ENCODE assay signal across 8 mouse cellular contexts in genomic region chr11:120262356-120262901, GRCm38 (mm10). TPM values are rescaled to one million over a fixed set of nuclear protein-coding genes. Genes with fewer than 3 reads are reported as not detected.
DNase-seq lines count a peak whose midpoint lies in the region; ATAC-seq lines count a peak whose summit lies in the region.

No protein-coding gene starts in this region.

- H3K9ac ChIP-seq in forebrain, embryonic 13.5 days: no peak overlapping the region
- no peak overlapping the region for H3K9ac ChIP-seq in hindbrain, embryonic 11.5 days (ENCODE audit: low read depth, low read length)

- peak overlapping the region; percentile 27 for H3K4me2 ChIP-seq in forebrain, embryonic 13.5 days
- no peak overlapping the region for H3K4me2 ChIP-seq in hindbrain, embryonic 11.5 days (replicated peaks; ENCODE audit: low read depth, low read length)

- no peaks in the 10 kb centered on the region for H3K9me3 ChIP-seq in forebrain, embryonic 13.5 days (replicated peaks)
- no peaks in the 10 kb centered on the region for H3K9me3 ChIP-seq in hindbrain, embryonic 11.5 days (ENCODE audit: control insufficient read depth, low read length)

- WGBS in forebrain, embryonic 13.5 days: 21% methylated on average over 8 of the region's 8 CpGs
- WGBS in hindbrain, embryonic 11.5 days: 37% methylated on average over 8 of the region's 8 CpGs

- peaks cover 37% of the 10 kb centered on the region for H3K27me3 ChIP-seq in forebrain, embryonic 13.5 days
- no peaks in the 10 kb centered on the region for H3K27me3 ChIP-seq in hindbrain, embryonic 11.5 days (ENCODE audit: control insufficient read depth, insufficient read depth, low read length)

- H3K36me3 ChIP-seq in forebrain, embryonic 13.5 days (ENCODE audit: poor library complexity, severe bottlenecking): peaks cover 17% of the 10 kb centered on the region; the same call in 1 of the 2 replicates
- no peaks in the 10 kb centered on the region for H3K36me3 ChIP-seq in hindbrain, embryonic 11.5 days (ENCODE audit: control insufficient read depth, insufficient read depth, low read length)

- no peak overlapping the region for H3K4me3 ChIP-seq in forebrain, embryonic 13.5 days
- H3K4me3 ChIP-seq in hindbrain, embryonic 11.5 days (ENCODE audit: low read depth, low read length): no peak overlapping the region

- H3K4me1 ChIP-seq in forebrain, embryonic 13.5 days: peaks cover 96% of the 10 kb centered on the region
- peaks cover 7% of the 10 kb centered on the region; the same call in 1 of the 2 replicates for H3K4me1 ChIP-seq in hindbrain, embryonic 11.5 days (replicated peaks; ENCODE audit: control insufficient read depth, insufficient read depth, low read length)

- DNase-seq in MN1 (ENCODE audit: low spot score): peak; percentile 98
- peak; percentile 27 for DNase-seq in c-Kit-positive CD71-positive TER-119-negative erythroid progenitor cells, embryonic 14.5 days (ENCODE audit: low read depth)
- peak; percentile 84 for DNase-seq in hindbrain, embryonic 11.5 days (ENCODE audit: low spot score)
- DNase-seq in layer of hippocampus, postnatal 36 days: peak; percentile 64 to 65
- peak; percentile 87 to 90 for DNase-seq in right cerebral cortex, postnatal 10 days (ENCODE audit: low spot score in 2 of 2)
- peak; percentile 78 to 82 for DNase-seq in urinary bladder, postnatal 4 days (ENCODE audit: low spot score in 2 of 2)

- peak; percentile 51; the same call in 1 of the 2 replicates for ATAC-seq in forebrain, embryonic 13.5 days
- ATAC-seq in hindbrain, embryonic 11.5 days (ENCODE audit: low FRiP score): peak; percentile 49; the same call in 1 of the 2 replicates
- ATAC-seq in megakaryocyte, adult 5-6 weeks (ENCODE audit: poor library complexity, severe bottlenecking): peak; percentile 86

- peak overlapping the region; percentile 88 for H3K27ac ChIP-seq in forebrain, embryonic 13.5 days
- no peak overlapping the region for H3K27ac ChIP-seq in hindbrain, embryonic 11.5 days (ENCODE audit: low read depth, low read length)

RNA-seq across cellular contexts. Expression of gene Bahcc1, which starts 29.7 kb away (rescaled TPM):
- polyA plus RNA-seq in forebrain, embryonic 13.5 days (2015; fragmentation: Nextera tagmentation; extraction: Ambion mirVana): 17.2 TPM in 2 replicates
- 18.1 and 23.1 TPM in 2 replicates for polyA plus RNA-seq in hindbrain, embryonic 11.5 days (2014; fragmentation: Nextera tagmentation; extraction: Ambion mirVana)
- 10 to 100 TPM; 19.6 to 20.0 TPM for total RNA-seq in layer of hippocampus, postnatal 36 days (2021)
- total RNA-seq in megakaryocyte, adult 5-6 weeks (2015): 3.1 and 4.4 TPM in 2 replicates
- 1.3 and 1.7 TPM in 2 replicates for total RNA-seq in megakaryocyte, adult 5-6 weeks (2017)

Comparison
In these comparisons a context has a peak if more than half of its experiments do, and no peak if none do; other contexts are left out.
1. DNase-seq: peak in every context shown above with its lines; median percentile 98 in MN1; 88 in right cerebral cortex, postnatal 10 days; 84 in hindbrain, embryonic 11.5 days; 80 in urinary bladder, postnatal 4 days; 64 in layer of hippocampus, postnatal 36 days; 27 in c-Kit-positive CD71-positive TER-119-negative erythroid progenitor cells, embryonic 14.5 days.